Mouse (Mus musculus) layer of hippocampus, adult 9-10 months (tissue): ENCODE results near the gene Rnf145.
"Not testable (repeated sequence)": the region's sequence is repeated elsewhere in the genome, so short reads cannot be mapped to it uniquely, and the experiment has no call there.

Experiments used
- DNase-seq: peaks from one replicate; pipeline ENCODE4 v3.0.0; 2022; ENCODE audit warnings: low spot score

The Rnf145 gene

DNA sequence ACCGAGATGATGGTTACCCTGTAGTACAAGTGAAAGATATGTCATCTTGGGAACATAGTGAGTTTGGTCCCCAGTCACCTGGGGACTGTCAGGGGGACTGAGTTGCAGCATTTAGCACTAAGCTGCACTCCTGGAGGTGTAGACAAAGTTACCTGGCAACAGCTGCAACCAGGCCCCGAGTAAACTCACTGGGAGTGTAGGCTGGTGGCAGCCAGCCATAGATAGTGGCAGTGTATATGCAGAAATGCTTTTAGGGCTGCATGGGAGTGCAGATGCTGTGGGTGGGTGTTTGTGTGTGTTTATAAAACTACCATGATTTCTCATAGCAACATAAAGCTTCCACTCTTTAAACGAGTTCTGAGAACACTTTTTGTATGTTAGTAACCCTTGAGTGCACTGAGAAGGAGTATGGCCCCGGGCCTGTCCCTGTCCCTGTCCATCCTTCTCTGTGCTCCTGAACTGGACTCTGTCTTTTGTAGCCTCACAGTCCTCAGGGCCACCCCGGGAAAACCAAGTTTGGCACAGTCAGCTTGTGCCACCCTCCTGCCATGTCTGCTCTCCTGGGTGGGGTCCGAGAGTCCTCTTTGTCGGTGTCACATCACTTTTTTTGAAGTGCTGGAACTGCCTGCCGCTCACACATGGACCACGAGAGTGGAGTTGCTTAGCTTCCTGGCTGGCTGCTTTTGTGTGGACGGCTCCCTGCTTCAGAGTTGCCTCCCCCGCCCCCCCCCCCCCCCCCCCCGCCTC is 43.8 kb downstream of the Rnf145 start:
- DNase-seq: no peak

DNA sequence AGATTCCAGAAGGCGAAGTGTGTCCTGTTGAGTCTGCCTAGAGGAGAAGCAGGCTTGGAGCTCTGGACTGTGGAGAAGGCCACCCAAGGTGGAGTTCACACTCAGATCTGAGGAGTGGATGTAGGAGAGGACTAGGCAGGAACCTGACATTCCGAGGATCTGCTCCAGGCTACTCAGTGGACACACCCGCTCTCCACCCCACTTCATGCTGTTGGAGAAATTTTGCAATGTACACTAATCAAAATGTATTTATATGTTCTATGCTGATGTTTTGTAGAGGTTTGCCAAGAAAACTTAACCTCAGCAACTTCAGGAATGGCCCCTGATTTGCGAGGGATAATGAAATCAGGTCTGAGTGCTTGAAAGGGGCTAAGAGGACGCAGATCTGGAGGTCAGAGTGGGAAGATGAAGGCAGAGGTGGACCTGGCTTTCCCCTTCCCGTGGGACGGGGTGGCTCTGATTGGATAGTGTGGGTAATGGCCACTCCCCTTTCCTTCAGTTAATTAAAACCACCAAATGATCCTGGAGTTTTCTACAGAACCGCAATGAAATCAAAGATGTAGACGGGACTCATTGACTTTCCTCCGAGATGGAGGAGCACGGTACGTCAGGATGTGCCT is 45.6 kb downstream of the Rnf145 start:
- DNase-seq: no peak

DNA sequence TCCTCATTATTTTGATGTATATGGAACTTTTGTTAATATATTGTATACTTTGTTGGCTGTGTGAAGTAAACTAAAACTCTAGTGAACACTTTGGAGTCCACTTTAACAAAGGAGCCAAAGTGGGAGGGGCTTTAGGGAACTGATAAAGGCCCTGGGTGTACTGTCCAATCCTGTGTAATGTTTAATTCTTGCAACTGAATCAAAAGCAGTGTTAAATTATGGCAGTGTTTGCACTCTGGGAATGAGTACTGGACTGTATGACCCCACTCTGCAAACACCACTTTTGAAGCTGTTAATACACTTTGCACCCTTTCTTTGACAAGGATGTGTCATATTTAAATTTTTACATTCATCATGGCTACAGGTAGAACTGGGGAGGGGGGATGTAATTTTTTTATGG is 46.2 kb downstream of the Rnf145 start:
- DNase-seq: no peak

DNA sequence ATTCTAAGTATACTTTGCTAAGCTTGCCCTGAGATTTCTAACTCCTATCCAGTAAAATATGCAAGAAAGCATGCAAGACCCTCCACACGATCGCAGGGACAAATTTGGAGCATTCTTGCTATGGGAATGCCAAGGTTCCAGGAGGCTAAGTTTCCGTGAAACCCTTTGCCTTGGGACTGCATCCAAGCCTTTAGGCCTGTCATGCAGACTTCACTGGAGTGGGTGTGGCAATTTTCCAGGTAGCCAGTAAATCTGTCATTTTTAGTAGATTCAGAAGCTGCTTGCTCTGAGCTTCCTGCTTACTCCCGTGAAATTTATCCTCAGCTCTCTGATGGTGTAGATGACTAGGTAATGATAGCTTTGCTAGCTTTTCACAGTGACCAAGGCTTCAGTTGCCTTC is 51.6 kb downstream of the Rnf145 start:
- DNase-seq: not testable (repeated sequence)

DNA sequence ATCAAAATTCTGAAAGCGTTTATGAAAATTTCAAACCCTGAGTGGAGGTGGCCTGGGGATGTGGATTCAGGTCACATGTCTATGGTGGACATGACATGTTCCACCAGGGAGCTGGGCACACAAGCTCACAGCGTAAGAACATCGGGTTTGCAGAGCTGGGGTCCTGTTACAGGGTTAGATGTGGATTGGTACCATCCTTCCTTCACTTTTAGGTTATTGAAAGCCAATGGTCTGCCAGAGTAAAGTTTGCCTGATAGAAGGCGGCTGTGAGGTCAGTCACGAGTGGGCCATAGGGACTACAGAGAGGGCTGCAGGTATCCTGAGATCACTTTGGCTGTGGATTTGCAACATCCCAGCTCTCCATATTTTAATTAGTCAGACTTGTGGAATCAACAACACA is 54.0 kb downstream of the Rnf145 start:
- DNase-seq: no peak

DNA sequence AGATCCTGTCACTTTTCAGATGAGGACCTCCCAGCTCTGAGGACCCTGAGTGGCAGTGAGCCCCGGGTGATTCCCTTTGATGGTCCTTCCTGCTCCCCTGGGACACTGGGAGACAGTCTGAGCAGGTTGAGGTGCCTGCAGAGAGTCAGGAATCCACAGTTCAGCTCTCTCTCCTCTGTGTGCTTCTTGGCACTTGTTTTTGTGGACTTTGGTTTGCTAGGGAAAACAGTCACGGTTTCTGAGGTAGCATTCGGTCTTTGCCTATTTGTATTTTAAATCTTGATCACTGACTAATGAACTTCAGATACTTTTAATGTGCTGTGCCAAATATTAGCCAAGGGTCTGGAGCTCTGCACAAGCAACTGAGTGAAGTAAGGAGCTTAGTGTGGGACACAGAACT is 54.6 kb downstream of the Rnf145 start:
- DNase-seq: no peak

DNA sequence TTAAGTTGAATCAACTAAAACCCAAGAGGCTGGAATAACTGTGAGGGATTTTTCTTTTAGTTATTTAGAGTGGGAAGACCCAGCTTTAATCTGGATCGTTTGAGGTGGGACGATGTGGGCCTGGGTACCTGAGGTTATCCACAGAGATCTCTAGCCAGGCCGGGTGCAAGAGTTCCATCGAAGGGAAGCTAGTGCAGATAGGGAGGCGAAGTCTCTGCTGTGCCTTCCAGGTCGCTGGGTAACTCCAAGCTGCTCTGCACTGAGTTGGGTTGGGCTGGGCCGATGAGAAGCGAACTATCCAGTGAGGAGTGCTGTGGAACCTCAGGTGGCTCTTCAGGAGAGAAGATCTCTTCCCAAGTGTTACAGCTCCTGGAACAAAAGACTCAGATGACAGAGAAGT is 55.6 kb downstream of the Rnf145 start:
- no peak for DNase-seq

DNA sequence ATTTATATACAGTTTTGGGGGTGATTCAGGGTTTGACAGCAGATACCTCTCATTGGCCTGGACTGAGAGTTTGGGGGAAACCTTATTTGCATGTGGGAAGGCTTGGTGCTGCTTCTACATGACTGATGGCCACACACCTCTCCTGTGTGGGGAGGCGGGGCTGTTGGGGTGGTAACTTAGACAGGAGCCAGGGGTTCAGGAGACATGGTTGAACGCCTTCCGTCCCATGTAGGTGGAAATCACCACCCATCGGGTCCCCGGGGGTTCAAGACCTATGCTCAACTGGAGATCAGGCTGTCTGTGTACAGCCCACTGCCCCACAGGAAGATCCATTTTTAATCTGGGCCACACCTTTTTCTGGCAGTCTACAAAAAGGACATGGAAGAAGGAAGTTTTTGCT is 56.1 kb downstream of the Rnf145 start:
- DNase-seq: no peak

DNA sequence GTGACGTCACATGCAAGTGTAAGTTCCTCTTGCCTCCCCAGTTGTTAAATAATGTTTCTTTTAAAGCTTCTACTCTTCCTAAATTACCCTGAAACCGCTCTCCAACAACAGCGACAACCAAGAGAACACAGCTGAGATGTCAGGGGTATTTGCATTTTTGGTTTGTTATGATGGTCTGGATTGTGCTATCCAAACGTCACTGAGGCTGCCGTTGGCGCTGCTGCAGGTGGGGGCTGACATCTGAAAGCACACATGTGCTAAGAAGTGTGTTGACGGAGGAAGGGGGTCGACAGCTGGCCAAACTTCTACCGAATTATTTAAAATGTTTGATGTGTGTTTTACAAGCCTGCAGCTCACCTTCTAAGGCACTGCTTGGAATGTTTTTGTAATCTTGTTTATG is 59.1 kb downstream of the Rnf145 start:
- DNase-seq: no peak

DNA sequence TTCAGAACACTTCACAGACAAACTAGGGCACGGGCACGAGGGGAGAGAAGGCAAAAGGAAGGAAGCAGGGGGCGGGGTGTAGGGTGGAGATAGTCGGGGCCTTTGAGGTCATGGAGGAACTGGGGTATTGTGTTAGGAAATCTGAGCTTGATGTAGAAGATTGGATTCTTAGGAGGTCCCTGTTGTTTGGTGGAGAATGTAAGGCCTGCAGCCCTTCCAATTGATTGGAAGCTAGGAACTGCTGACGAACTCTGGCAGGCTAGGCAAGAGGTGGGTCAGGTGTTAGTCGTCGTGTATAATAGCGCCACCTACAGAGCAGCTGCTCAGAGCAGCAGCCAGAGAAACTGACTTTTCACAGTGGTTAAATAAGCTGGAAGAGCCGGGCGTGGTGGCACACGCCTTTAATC is 62.5 kb downstream of the Rnf145 start:
- no peak for DNase-seq

DNA sequence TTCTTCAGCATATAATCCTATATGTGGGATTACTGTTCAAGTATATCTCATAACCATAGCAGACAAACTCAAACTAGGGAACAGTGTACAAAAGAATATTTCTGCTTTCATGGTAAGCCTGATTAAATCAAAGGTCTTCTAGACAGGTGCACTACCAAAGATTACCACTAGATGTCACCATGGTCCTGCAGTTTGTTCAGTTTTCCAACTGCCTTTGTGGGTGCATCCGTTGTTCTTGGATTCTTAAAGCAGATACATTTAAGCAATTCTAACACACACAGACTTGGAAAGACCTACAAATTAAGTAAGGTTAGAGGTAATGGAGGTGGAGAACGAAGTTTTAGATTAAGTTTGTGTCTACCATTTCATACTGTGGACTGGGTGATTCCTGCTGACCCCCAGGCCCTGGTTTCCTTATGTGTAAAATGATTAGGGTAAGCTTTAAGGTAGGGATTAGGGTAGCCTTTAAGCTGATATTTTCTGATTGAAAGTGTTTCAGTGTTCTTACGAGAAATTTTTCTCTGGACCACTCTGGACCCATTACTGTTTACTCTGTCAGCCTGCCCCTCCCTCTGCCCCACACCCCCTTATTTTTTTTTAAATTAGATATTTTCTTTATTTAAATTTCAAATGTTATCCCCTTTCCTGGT is 67.4 kb downstream of the Rnf145 start:
- peak; percentile 59 for DNase-seq

DNA sequence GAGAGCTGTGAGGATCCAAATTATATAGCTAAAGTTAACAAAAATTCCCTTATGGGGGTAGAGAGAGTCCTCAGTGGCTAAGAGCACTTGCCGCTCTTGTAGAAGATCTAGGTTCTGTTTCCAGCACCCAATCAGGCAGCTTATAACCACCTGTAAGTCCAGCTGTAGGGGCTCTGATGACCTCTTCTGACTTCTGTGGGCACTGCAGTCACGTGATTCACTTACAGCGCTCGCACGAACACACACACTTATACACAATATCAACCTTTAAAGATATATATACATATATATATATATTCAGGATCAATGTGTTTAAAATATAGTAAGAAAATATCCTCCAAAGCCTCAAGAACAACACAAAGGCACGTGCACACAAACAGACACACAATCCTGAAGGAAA is 74.3 kb downstream of the Rnf145 start:
- no peak for DNase-seq

DNA sequence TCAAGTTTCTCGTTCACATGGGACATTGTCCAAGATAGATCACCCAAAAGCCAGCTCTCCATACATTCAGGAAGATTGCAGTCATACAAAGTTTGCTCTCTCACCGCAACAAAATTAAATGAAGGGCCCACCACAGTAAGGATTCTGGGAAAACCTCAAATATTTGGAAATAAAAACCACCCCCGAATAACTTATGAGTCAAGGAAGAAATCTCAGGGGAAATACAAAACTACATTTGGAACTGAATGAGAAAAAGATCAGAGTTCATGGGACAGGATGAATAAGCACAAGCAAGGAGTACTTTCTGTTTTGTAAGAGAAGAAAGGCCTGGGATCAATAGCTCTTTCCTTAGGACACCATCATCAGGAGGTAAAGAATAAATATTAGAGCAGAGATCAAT is 76.0 kb downstream of the Rnf145 start:
- DNase-seq: no peak

DNA sequence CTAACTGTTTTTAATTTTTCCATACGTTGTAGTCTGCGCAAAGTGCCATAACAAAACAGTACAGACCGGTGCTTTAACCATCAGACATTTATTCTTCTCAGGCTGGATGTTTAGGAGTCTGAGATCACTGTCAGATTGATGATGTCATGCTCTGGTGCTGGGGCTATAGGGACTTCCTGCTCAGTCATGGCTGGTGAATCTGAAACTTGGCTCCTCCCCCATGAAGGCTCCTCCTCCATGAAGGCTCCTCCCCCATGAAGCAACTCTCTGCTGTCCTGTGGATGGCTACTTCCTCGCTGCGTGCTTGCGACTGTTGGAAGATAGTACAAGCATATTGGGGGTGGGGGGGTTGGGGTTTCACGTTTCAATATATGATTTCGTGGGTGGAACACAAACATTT is 88.1 kb downstream of the Rnf145 start:
- DNase-seq: no peak

DNA sequence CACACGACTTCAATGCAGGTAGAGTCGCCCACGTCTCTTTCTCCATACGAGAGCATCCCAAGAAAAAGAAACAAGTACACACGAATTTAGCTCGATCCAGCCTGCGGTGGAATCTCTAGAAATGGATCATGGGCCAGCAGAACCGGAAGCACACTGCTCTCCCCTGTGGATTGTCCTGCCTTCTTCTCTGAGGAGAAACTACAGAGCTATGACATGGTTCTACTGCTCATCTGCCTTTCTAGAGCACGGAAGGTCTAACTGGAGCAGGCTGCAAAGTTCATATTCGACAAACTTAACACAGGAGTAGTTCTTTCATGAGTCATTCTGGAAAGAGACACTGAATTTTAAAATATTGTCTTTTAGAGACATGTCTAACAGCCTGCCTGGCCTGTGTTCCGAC is 89.9 kb downstream of the Rnf145 start:
- no peak for DNase-seq

DNA sequence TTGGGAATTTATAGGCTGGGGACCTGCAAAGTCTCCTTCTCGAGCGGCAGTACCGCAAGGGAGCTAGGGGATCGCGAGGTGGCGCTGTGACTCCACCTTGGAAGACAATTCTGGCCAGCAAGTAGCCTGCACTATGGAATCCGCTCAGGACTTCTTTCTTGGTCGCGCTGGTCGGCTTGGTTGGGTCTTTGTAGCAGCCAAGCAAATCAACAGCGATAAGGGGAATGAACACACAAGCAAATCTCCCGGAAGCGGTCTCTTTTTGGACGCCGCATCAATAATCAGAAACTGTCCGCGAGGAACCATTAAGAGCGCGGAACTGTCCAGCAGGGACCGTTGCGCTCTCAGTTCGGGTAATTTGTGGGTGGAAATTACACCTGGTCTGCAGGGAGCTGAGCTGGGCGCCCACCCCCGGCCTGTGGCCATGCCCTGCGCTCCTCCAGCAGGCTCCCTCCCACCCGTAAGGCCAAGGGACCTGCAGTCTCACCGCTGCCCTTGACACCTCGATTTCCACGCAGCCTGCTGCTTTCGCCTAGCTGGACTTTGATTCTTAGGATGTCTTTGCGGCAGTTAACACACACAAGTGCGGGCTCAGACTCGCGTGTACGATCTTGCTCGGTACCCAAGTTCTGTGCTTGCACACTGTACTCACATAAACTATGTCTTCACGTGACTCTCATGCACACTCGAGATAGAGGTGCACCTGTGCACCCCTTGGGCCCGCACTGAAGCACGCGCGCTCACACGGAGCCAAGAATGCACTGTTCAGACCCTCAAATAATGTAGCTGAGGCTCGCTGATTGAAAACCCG is 92.4 kb downstream of the Rnf145 start:
- DNase-seq: peak; percentile 65

DNA sequence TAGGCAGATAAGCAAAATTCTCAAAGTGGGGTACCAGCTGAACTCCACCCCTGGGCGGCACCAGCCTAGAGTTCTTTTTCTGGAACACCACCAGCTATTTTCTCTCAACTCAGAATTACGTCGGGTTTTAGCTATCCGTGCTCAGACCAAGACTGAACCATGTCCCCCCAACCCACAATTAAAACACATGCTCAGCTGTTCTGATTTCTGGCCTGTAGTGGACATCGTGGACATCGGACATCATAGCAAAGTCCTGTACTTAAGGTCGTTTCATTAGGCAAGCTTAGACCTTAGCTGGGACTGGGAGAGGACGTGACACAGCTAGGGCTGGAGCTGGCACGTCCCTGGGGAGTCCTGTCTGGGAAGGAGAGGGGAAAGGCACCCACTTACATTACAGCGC is 93.4 kb downstream of the Rnf145 start:
- DNase-seq: no peak

DNA sequence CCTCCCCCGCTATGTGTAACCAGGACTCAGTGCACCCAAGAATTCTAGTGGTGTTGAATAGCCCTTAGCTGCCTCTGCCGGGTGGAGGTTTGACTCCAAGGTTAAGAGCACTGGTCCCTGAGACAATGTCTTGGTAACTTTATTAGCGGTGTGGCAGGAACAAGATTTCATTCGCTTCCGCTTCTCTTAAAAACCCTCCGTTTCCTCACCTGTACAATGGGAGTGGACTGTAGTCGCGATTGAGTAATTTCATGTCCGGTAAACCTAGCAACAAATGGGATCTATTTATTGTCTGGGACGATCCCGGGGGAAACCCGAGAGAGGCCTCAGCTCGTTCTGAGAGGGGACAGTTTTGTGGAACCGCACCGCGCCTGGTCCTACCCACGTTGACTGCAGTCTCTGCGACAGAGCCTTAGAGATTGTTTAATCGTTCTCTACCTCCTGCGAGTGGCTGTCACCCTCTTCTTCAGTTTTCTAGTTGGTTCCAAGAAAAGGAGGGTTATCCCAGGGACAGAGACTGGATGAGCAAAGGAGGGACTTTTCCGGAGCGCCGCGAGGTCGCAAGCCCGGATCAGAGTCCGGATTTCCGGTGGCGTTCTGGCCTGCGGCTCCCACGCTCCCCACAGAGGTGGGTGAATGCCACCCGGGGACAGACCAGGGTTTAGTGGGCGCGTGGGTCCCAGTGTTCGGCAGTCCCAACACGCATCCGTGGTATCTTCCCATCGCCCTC is 94.1 kb downstream of the Rnf145 start:
- DNase-seq: no peak

DNA sequence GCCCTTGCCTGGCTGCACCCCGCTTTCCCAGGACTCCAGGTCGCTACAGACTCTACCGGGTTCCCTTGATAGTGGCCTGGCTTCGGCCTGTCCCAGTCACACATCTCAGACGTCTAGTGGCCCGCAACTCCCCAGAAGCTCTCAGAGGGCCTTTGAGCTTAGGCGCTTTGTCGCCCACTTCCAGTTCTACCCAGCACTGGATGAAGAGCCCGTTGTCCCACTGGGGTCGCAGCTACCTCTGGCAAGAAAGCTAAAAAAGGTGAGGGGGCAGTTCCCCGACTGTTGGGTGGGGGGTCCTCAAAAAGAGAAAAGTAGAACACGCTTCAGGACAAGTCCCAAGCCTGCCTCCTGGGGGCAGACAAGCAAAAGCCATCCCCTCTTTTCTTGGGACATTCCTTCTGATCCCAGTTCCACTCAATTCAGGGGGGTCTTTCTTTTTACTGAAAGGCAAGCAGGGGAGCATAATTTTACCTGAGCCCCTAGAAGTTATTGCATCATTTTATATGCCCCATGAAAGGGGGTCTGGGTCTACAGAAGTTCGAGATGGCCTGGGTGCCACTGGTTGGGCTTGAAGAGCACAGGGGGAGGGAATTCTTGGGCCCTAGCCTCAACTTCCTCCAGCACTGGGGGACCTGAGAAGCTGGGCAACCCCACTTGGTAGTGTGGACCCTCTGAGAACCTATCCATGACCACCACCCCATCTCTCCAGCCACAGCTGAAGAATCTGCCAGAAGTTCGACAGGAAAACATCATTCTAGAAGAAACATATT is 94.8 kb downstream of the Rnf145 start:
- DNase-seq: no peak
